Mouse (Mus musculus): ENCODE data around the gene Cblc.
"Not testable (repeated sequence)": the region's sequence is repeated elsewhere in the genome, so short reads cannot be mapped to it uniquely, and the experiment has no call there.

Cblc gene

DNA sequence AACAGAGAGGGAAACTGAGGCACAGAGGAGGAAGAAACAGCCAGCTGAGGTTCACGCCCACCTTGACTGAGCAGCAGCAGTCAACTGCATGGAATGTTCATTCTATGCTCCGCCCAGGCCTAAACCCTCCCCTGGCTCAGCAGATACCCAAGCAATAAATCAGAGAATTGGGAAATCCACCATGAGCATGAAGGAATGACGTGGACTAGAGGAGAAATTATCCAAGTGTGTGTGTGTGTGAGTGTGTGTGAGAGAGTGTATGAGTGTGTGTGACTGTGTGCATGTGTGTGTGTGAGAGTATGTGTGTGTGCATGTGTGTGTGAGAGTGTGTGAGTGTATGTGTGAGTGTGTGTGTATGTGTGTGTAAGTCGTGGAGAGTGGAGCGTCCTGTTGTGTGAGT, 21.8 kb upstream of the Cblc start:
- DNase-seq = peak; percentile 30

GRCm38 (mm10) chr7:19817382-19818105, 20.9 kb upstream of the Cblc start:
- peak; percentile 75 for DNase-seq

DNA sequence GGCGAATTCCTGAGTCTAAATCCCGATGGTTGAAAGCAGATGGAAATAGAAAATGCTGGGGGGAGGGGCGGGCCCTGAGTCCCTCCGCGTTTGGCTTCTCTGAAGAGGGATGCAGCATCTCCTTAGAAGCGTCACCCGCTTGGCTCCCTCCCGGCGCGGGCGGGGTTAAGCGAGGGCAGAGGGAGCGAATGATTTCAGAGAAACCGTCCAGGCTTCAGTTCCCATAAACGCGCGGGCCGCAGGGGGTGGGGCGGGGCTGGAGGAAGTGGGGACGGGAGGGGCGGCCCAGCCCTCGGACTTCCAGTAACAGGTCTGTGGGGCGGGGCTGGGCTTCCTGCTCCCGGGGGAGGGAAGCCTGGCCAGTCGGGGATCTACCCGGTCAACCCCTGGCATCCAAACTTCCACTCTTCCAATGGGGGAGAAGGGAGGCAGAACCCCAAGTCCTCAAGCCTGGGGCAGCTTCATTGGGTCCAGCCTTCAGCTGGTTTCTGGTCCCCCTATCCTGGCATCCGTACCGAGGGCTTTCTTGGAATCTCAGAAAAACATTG, 19.7 kb upstream of the Cblc start:
- DNase-seq = peak; percentile 92

DNA sequence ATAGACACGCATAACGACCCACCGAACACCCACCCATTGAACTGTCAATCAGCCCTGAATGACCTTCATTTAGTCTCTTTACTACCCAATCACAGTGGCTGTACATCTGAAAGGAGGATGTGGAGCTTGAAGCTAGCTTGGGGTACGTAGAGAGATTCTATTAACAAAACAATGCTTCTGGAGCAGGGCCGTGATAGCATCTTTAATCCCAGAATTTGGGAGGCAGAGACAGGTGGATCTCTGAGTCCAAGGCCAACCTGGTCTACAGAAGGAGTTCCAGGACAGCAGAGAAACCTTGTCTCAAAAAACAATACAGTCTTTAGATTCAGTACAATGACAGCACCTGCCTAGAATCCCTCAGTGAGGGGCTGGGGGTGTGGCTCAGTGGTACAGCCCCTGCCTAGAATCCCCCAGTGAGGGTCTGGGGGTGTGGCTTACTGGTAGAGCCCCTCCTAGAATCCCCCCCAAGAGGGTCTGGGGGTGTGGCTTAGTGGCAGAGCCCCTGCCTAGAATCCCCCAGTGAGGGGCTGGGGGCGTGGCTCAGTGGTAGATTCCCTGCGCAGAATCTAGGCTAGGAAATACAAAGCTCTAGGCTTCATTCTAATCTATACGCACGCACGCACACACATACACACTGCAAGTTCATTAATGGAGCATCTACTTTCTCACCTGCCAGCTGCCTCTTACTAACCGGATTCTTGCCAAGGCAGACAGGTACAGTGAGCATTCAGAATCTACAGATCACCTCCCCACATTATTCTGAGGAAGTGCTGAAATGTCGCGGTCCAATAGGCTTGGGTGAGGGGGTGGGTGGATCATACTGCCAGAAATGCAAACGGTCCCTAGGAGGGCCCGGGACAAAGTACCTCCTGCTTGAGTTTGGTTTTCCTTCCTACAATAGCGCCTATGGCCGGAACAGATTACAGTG, 19.0 kb upstream of the Cblc start:
- no peak for DNase-seq

DNA sequence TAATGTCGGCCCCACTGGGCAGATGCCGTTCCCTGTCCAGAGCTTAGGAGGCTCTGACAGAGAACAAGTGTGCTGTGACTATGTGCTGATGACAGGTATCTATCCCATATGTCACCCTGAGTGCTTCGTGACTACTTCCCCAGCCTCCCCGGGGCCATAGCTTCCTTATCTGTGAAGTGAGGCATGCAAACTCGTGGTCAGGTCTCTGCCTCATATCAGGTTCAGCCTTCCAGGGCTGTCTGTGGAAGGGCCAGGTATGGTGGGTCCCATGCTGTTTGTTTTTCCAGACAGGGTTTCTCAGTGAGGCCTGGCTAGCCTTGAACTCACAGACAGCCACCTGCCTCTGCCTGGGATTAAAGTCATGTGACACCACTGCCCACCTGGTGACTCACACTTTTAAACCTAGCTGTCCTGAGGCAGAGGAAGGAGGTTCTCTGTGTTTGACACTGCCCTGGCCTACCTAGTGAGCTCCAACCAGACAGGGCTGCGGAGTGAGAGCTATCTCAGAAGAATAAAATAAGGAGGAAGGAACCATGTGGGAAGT, 17.0 kb upstream of the Cblc start:
- no peak for DNase-seq

- DNase-seq = no peak
Observed at GRCm38 (mm10) chr7:19813161-19813560, 16.6 kb upstream of the Cblc start.

GRCm38 (mm10) chr7:19811114-19811513, 14.5 kb upstream of the Cblc start:
- peak; percentile 67 for DNase-seq

GRCm38 (mm10) chr7:19809369-19809768, 12.8 kb upstream of the Cblc start:
- DNase-seq = no peak

GRCm38 (mm10) chr7:19806356-19806969, 9.9 kb upstream of the Cblc start:
- no peak for DNase-seq

GRCm38 (mm10) chr7:19802995-19803394, 6.4 kb upstream of the Cblc start:
- DNase-seq = peak; percentile 85

DNA sequence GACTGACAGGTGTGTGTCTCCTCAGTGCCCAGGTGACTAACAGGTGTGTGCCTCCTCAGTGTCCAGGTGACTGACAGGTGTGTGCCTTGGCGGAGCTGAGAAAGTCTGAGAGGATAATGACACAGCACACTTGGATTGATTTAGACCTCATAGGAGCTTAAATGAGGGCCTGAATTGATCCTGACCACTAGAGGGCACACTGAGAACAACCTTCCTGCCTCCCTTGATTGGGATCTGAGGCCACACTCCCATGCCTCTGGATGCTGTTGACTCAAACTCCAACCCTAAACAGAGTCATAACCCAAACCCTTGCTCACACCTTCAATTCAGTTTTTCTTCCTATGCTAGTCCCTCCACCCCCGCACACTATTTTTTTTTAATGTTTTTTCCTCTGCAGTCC, 4.2 kb upstream of the Cblc start:
- peak; percentile 71 for DNase-seq

- DNase-seq = no peak
Observed at GRCm38 (mm10) chr7:19796254-19796653, 355 bp downstream of the Cblc start.

GRCm38 (mm10) chr7:19795236-19795635, 1.4 kb downstream of the Cblc start:
- DNase-seq = no peak

- DNase-seq = no peak
Observed at GRCm38 (mm10) chr7:19792701-19793630, 3.6 kb downstream of the Cblc start.

DNA sequence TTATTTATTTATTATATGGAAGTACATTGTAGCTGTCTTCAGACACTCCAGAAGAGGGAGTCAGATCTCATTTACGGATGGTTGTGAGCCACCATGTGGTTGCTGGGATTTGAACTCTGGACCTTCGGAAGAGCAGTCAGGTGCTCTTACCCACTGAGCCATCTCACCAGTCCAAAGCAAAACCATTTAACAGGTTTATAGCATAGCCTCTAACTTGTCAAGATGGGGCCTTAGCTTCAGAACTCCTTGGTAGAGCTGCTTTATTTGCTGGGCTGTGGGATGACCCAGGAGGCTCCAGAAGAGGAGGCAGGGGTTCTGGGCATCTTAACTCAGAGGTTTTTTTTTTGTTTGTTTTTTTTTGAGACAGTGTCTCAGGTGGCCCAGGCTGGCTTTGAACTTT, 5.1 kb downstream of the Cblc start:
- not testable (repeated sequence) for DNase-seq

DNA sequence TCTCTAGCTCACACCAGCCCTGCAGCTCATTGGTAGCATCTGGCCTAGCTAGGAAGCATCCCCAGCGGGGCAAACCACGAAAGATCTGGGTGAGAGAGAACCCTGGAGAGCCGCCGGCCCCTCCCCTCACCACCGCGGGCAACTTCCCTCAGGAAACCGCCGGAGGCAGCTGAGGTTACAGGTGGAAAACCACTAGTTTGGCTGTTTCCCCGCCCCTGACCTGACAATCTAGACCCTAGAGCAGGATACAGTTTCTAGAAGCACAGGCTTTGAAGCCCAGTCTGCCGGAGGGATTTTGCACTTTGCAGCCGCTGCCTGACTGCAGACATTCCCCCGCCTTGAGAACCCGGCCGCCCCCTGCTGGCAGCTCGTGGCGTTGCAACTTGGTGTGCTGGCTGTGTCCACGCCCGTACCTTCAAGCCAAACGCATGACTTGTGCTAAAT, 6.7 kb downstream of the Cblc start:
- DNase-seq = peak; percentile 96

DNA sequence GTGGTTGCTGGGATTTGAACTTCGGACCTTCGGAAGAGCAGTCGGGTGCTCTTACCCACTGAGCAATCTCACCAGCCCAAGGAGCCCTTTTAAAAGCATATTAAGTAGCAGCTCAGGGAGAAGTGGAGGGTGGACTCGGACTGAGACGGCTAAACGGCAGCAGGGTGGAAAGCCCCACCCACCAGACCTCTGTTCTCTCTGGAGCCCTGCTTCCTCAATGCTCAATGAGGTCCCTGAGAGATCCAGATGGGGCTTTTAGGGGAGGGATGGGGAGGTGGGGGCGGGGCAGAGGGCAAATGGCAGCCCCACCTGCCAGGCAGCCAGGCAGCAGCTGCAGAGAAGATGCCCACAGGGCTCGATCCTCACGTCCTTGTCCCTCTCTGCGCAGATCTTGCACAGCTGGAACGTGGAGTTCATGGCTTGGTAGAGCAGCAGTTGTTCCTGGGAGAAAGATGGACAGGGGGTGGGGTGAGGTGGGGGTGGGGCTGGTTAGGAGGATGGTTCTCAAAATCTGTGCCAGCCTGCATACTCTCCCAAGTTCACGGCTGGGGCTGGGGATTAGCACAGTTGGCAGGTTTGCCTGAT, 10.6 kb downstream of the Cblc start:
- DNase-seq = no peak

- DNase-seq = no peak
Observed at GRCm38 (mm10) chr7:19784764-19785535, 11.7 kb downstream of the Cblc start.

GRCm38 (mm10) chr7:19783630-19784029, 13.0 kb downstream of the Cblc start:
- peak; percentile 55 for DNase-seq

DNA sequence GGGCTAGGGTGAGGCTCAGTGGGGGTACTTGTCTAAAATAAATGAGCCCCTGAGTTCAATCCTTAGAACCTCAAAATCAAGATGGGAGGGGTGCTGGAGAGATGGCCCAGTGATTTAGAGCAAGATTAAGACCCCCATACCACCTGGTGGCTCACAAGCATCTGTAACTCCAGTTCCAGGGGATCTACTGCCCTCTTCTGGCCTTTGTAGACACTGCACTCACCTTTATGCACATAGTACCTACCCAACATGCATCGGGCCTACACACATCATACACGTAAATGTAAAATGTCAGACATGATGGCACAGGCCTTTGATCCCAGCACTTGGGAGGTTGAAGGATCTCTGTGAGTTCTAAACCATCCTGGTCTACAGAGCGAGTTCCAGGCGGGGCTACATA, 14.0 kb downstream of the Cblc start:
- DNase-seq = peak; percentile 70

DNA sequence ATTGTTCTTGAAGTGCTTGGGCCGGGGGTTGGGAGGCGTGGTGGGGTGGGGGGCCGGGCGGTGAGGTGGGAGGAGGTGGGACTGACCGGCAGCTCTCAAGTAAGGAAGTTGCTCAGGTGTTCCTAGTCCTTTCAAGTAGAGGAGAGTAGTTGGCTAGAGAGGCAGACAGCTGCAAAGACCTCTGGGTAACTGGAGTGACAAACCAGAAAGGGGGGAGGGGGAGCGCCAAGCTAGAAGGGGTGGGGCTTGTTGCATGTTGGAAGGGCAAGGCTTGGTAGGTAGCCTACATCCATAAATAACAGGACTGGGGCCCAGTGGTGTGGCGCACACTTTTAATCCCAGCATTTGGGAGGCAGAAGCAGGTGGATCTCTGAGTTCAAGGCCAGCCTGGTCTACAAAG, 14.9 kb downstream of the Cblc start:
- DNase-seq = no peak

Measured in lung, postnatal 14 days (tissue).